Mouse (Mus musculus) myocyte (in vitro differentiated cells): ENCODE results near the gene Polr2c.

ENCODE experiments used
- E2F4 ChIP-seq: IDR thresholded peaks from one replicate; pipeline ENCODE4 v1.6.1; 2011; ENCODE audit warnings: mild to moderate bottlenecking, control low read depth, moderate library complexity; ENCODE audit not compliant: insufficient read depth
- POLR2AphosphoS2 ChIP-seq: IDR thresholded peaks from one replicate; pipeline ENCODE4 v1.6.1; 2011; ENCODE audit warnings: low read depth, control low read depth; ENCODE audit not compliant: insufficient read length
- TCF12 ChIP-seq: IDR thresholded peaks from one replicate; pipeline ENCODE4 v1.6.1; 2011; ENCODE audit warnings: mild to moderate bottlenecking, control low read depth; ENCODE audit not compliant: poor library complexity, insufficient read depth, severe bottlenecking

DNA sequence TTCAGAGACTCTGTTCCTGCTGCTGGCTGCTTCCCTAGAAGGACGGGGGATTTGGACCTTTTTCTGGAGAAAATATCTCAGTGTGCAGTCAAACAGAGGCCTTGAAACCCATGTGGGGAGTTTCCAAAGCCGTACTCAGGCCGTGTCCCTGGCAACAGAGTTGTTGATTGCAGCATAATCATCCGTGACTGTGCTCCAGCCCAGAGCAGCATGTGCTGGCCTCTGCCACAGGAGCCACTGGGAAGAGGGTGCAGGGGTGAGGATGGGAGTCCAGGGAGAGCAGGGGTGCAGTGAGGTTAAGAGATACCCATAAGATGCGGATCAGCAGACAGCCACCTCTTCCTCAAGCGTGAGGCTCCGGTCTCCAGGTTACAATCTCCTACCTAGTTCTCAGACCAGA lies 49.7 kb upstream of the Polr2c start:
- TF ChIP-seq POLR2AphosphoS2: no peak
- TF ChIP-seq TCF12: no peak
- no peak for TF ChIP-seq E2F4
